Mouse (Mus musculus) midbrain, embryonic 11.5 days (tissue): ENCODE results near the gene Adnp. TPM values are rescaled to one million over a fixed set of nuclear protein-coding genes. Genes with fewer than 3 reads are reported as not detected.

Experiments
- ATAC-seq: fragments of 200-750 bp; cut with Nextera tagmentation; 2 replicates; pipeline ENCODE4 v1.8.0; 2017; ENCODE audit warnings: moderate TSS enrichment, moderate library complexity; ENCODE audit not compliant: low FRiP score
- DNase-seq: peaks from one replicate; pipeline ENCODE4 v3.0.0; 2015; ENCODE audit warnings: low spot score; ENCODE audit errors: missing footprints
- H3K27ac ChIP-seq: fragments of 300-500 bp; sonication (generic); 2 replicates; pipeline ENCODE4 v1.5.1; 2014; ENCODE audit warnings: low read depth, low read length
- H3K27me3 ChIP-seq: fragments of 300-500 bp; sonication (generic); 2 replicates; pipeline ENCODE4 v1.6.1; 2014; ENCODE audit warnings: mild to moderate bottlenecking, low read length, moderate library complexity, mixed read lengths; ENCODE audit not compliant: control insufficient read depth, insufficient read depth
- H3K36me3 ChIP-seq: fragments of 300-500 bp; sonication (generic); 2 replicates; pipeline ENCODE4 v1.6.1; 2014; ENCODE audit warnings: mild to moderate bottlenecking, low read length, moderate library complexity, mixed read lengths; ENCODE audit not compliant: control insufficient read depth, insufficient read depth
- H3K4me1 ChIP-seq: fragments of 300-500 bp; sonication (generic); 2 replicates; pipeline ENCODE4 v1.6.1; 2014; ENCODE audit warnings: low read length; ENCODE audit not compliant: control insufficient read depth, insufficient read depth
- H3K4me2 ChIP-seq: fragments of 300-500 bp; sonication (generic); 2 replicates; pipeline ENCODE4 v1.6.1; 2014; ENCODE audit warnings: mild to moderate bottlenecking, moderate library complexity
- H3K4me3 ChIP-seq: fragments of 300-500 bp; sonication (generic); 2 replicates; pipeline ENCODE4 v1.5.1; 2014; ENCODE audit warnings: low read depth, low read length
- H3K9ac ChIP-seq: fragments of 300-500 bp; sonication (generic); 2 replicates; pipeline ENCODE4 v1.6.1; 2014; ENCODE audit warnings: low read length
- H3K9me3 ChIP-seq: fragments of 300-500 bp; sonication (generic); 2 replicates; pipeline ENCODE4 v1.6.1; 2016; ENCODE audit warnings: low read length; ENCODE audit not compliant: control insufficient read depth
- WGBS: fragments of 180-500 bp; shearing (Covaris S2); extraction: QIAGEN DNeasy Blood & Tissue Kit; methylation state at CpG from one replicate; pipeline ENCODE4 v1.1.7; 2014; 5-methylcytosine and 5-hydroxymethylcytosine counted together
- microRNA-seq: library from miRNA; unstranded; fragments of <30 nt; microRNA quantifications from one replicate; pipeline ENCODE4, GENCODE M21; 2017
- polyA plus RNA-seq: library from polyadenylated mRNA; unstranded; fragments of >200 nt; fragmentation: Nextera tagmentation; extraction: Ambion mirVana; gene quantifications from 2 replicates; pipeline ENCODE4 v1.2.1, GENCODE M21; 2014

The Adnp gene
- polyA plus RNA-seq, 1 experiment from 2014 or later, result 9.7 TPM

DNA sequence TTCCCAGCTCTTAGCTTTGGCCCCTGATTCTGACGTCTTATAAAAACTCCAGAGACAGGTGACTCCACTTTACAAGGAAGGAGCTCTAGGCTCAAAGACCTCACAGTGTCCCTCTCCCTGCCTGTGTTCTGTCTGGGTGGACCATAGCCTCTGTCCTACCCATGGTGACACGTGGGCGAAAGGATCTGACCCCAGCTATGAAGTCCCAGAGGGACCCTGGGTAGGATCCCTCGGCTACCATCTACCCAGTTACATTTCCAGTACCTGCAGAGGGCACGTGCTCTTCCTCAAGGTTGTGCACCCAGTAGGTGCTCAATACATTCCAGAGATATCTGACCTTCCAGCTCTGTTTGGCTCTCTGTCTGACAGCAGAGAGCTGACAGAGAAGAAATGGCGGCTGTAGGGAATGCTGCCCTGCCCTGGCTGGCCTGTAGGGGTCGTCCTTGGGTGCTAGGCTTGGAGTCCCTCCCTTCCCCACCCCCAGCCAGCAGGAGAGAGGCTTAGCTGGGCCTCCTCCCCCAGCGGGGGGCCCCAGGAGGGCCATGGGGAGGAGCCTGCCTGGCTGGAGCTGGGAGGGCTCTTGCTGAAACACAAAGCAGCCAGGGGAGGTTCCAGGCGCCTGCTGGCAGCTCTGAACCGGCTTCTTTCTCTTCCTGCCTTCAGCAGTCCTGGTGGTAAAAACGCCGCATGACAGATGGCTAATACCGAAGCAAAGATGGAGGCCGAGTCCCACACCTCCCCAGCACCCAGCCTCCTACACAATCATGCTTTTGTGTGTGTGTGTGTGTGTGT is 52.6 kb downstream of the Adnp start:
- ATAC-seq (peak; percentile 93), DNase-seq (peak; percentile 99)
- Histone ChIP-seq H3K4me2 (peak overlapping the region; percentile 18; the same call in 1 of the 2 replicates), H3K4me1 (peaks cover 19% of the 10 kb centered on the region), H3K36me3 (no peaks in the 10 kb centered on the region), H3K4me3 (no peak overlapping the region), H3K27me3 (no peaks in the 10 kb centered on the region), H3K27ac (peak overlapping the region; percentile 71), H3K9ac (peak overlapping the region; percentile 35; the same call in 1 of the 2 replicates), H3K9me3 (no peaks in the 10 kb centered on the region)
- 19% methylated on average over 14 of the region's 14 CpGs for WGBS

- H3K9me3 ChIP-seq, result no peaks in the 10 kb centered on the region
- 91% methylated on average over 8 of the region's 8 CpGs for WGBS
- no peak overlapping the region for H3K9ac ChIP-seq
- ATAC-seq (no peak), DNase-seq (peak; percentile 56)
- peaks cover 6% of the 10 kb centered on the region for H3K4me1 ChIP-seq
- no peaks in the 10 kb centered on the region for H3K27me3 ChIP-seq
- H3K4me3 ChIP-seq, result no peak overlapping the region
- no peak overlapping the region for H3K4me2 ChIP-seq
- H3K27ac ChIP-seq, result no peak overlapping the region
- H3K36me3 ChIP-seq, result no peaks in the 10 kb centered on the region
Measured at GRCm38 (mm10) chr2:168149241-168149640, 57.7 kb downstream of the Adnp start.

GRCm38 (mm10) chr2:168147722-168148432 is 59.0 kb downstream of the Adnp start:
- no peak overlapping the region for H3K4me2 ChIP-seq
- H3K36me3 ChIP-seq, result no peaks in the 10 kb centered on the region
- H3K27me3 ChIP-seq, result no peaks in the 10 kb centered on the region
- DNase-seq (peak; percentile 76), ATAC-seq (no peak)
- 63% methylated on average over 22 of the region's 22 CpGs for WGBS
- no peaks in the 10 kb centered on the region for H3K4me1 ChIP-seq
- no peaks in the 10 kb centered on the region for H3K9me3 ChIP-seq
- H3K27ac ChIP-seq, result no peak overlapping the region
- no peak overlapping the region for H3K9ac ChIP-seq
- no peak overlapping the region for H3K4me3 ChIP-seq

- H3K4me3 ChIP-seq, result no peak overlapping the region
- WGBS, result 75% methylated on average over 2 of the region's 2 CpGs
- H3K27me3 ChIP-seq, result no peaks in the 10 kb centered on the region
- H3K9me3 ChIP-seq, result no peaks in the 10 kb centered on the region
- no peak overlapping the region for H3K27ac ChIP-seq
- H3K9ac ChIP-seq, result no peak overlapping the region
- H3K4me2 ChIP-seq, result no peak overlapping the region
- no peaks in the 10 kb centered on the region for H3K36me3 ChIP-seq
- H3K4me1 ChIP-seq, result no peaks in the 10 kb centered on the region
- ATAC-seq, result no peak
- DNase-seq, result peak; percentile 71
Measured at GRCm38 (mm10) chr2:168145437-168145836, 61.5 kb downstream of the Adnp start.

- Histone ChIP-seq H3K4me3 (no peak overlapping the region), H3K27me3 (no peaks in the 10 kb centered on the region), H3K9me3 (no peaks in the 10 kb centered on the region), H3K9ac (no peak overlapping the region), H3K4me2 (no peak overlapping the region), H3K36me3 (no peaks in the 10 kb centered on the region), H3K4me1 (no peaks in the 10 kb centered on the region), H3K27ac (no peak overlapping the region)
- ATAC-seq (no peak), DNase-seq (peak; percentile 81)
- WGBS, result 40% methylated on average over 5 of the region's 5 CpGs
Measured at GRCm38 (mm10) chr2:168143794-168144193, 63.1 kb downstream of the Adnp start.

- Histone ChIP-seq H3K4me1 (no peaks in the 10 kb centered on the region), H3K27ac (no peak overlapping the region)
- no peak for ATAC-seq
Measured at GRCm38 (mm10) chr2:168137161-168137560, 69.8 kb downstream of the Adnp start.

More at GRCm38 (mm10) chr2:168137161-168137560, 69.8 kb downstream of the Adnp start:
- Histone ChIP-seq H3K4me2 (no peak overlapping the region), H3K36me3 (no peaks in the 10 kb centered on the region), H3K9me3 (no peaks in the 10 kb centered on the region), H3K27me3 (no peaks in the 10 kb centered on the region), H3K4me3 (no peak overlapping the region), H3K9ac (no peak overlapping the region)
- DNase-seq, result peak; percentile 72
- WGBS, result 77% methylated on average over 15 of the region's 15 CpGs

Small RNA genes lying within 50 kb of the gene (microRNA-seq; reads per million reads assigned to microRNA genes)
- gene Gm24561, result not detected

Other genes with a start within 250 kb of the Adnp start
- 0.57 and 0.75 TPM in 2 replicates for gene Ripor3, start 196.5 kb downstream of the Adnp start, polyA plus RNA-seq
- gene Pard6b, start 126.1 kb downstream of the Adnp start, polyA plus RNA-seq, result 6.5 and 8.0 TPM in 2 replicates
- gene Gm20716, start 23.3 kb upstream of the Adnp start, polyA plus RNA-seq, result 23.8 and 24.6 TPM in 2 replicates
- 75.4 and 92.2 TPM in 2 replicates for gene Dpm1, start 23.5 kb upstream of the Adnp start, polyA plus RNA-seq
- gene Mocs3, start 23.5 kb upstream of the Adnp start, polyA plus RNA-seq, result 8.0 TPM in 2 replicates
- 1.2 and 1.7 TPM in 2 replicates for gene Kcng1, start 74.6 kb upstream of the Adnp start, polyA plus RNA-seq